Mouse (Mus musculus): ENCODE measurements around the gene Syt2.

GRCm38 (mm10) chr1:134650816-134651215 is 4.3 kb downstream of the Syt2 start:
- TF ChIP-seq GATA1 (IDR thresholded peaks at IDR 0.05; ENCODE audit: low read length) (no peak), TAL1 (IDR thresholded peaks at IDR 0.05; ENCODE audit: low read length) (no peak)

All from erythroblast, embryonic 14.5 days (primary cell).